Mouse (Mus musculus): Measurements from ENCODE around the gene Arhgap29.

Gene Arhgap29

GRCm38 (mm10) chr3:122010292-122010691 is 58.0 kb downstream of the Arhgap29 start:
- in situ Hi-C loops (cut with MboI), result no loop called here

- in situ Hi-C loops (cut with MboI), result no loop called here
Measured at GRCm38 (mm10) chr3:122012464-122012863, 60.1 kb downstream of the Arhgap29 start.

DNA sequence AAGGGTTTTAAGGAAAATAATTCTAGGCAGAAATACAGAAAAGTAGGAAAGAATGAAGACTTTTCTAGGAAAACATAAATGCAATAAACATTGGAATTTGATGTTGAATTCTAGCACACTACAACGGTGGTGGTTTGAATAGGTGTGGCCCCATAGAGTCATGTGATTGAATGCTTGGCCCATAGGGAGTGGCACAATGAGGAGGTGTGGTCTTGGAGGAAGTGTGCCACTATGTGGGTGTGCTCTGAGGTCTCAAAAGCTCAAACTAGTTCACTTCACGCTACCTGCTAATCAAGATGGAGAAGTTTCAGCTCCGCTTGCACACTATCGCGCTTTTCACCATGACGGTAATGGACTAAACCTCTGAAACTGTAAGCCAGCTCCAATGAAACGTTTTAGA is 66.1 kb downstream of the Arhgap29 start:
- in situ Hi-C loops (cut with MboI), result no loop called here

DNA sequence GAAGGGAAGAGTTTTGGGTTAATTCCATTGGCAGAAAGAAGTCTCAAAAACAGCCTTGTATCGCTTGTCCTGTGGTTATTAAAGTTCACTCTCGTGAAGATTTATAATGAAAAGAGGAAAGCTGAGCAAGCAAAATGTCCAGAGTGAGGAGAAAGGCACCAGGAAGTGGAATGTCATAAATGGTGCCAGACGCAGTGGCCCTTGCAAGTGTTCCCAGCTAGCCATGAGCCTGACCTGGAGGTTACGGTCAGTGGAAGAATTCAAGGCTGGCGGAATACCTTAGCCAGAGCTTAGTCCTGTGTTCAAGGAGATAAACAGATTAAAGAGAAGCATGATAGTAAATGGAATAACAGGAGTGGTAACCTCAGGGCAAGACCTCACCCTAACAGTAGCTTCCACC is 66.8 kb downstream of the Arhgap29 start:
- in situ Hi-C loops (cut with MboI), result no loop called here

GRCm38 (mm10) chr3:122021029-122021652 is 68.8 kb downstream of the Arhgap29 start:
- in situ Hi-C loops (cut with MboI), result no loop called here

DNA sequence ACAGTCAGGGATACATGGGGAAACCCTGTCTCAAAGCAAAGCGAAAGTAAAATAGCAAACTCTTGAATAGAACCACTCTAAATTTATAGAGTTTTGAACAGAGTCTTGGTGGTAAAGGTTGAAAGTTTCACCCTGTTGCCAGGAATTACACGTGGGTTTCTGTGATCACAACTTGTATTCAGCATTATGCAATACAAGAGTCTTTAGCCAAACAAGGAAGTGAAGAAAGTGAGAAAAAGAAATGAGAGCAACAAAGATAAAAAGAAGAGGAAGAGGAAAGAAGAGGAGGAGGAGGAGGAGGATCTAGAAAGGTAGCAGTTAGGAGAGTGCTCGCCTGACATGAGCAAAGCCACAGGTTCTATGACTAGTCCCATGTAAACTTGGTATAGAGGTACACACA is 70.0 kb downstream of the Arhgap29 start:
- in situ Hi-C loops (cut with MboI), result no loop called here

DNA sequence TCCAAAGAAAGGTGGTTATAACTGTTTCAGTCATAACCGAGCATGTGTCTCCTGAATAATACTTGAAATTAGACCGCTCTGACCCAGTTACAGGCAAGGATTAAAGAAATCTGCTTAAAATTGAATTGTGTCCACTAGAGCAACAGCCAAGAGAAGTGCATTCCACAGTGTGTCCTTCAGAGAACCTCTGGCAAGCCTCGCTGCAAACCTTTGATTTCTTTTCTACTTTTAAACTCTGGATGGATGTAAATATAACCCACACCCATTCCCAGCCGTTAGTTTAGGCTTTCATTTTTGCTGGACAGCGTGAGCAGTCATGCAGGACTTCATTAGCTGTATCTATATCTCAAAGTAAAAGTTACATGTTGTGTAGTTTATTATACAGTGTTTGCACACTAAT is 74.3 kb downstream of the Arhgap29 start:
- in situ Hi-C loops (cut with MboI), result no loop called here

GRCm38 (mm10) chr3:122027776-122028175 is 75.4 kb downstream of the Arhgap29 start:
- in situ Hi-C loops (cut with MboI), result no loop called here

DNA sequence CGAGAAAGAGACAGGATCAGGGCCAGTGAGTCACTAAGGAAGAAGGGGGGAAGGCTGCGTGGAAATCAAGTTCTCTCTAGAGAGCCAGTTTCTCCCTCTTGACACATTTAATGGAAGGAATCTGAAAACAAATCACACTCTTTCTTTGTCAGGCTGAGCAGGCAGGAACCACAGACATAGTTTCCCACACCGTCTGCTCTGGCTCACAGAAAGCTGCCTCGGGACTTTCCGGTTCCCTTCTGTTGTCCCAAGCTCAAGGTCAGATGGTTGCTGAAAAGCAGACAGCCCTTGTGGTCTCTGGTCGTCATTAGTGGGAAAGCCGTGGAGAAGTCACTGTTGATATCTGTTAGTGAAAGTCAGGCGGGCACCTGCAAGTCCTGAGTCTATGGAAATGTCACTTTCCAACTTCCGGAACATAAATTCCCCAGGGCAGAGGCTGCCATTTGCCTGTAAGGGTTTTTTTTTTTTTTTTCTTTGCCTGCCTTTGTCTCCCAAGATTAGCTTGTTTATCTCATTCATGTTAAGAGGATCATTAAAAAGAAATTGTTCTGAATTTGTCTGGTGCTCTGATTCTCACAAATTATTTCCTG is 81.0 kb downstream of the Arhgap29 start:
- in situ Hi-C loops (cut with MboI), result no loop called here

DNA sequence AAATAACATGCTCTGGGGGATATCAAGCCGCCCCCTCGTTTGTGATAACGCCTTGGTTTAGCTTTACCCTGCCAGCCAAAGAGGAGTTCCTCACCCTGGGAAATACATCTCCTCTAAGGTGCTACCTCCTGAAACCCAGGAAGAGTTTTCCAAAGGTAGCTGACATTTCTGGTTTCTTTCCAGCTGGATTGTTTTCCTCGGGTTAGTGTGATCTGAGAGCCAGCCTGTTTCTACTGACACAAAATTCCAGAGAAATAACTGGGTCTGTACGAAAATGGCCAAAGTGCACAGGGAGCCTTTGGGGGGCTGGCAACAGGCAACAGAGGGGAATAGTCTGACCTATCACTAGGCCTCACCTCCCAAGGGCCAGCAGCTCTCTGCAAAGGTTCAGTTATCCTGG is 81.9 kb downstream of the Arhgap29 start:
- in situ Hi-C loops (cut with MboI), result no loop called here

DNA sequence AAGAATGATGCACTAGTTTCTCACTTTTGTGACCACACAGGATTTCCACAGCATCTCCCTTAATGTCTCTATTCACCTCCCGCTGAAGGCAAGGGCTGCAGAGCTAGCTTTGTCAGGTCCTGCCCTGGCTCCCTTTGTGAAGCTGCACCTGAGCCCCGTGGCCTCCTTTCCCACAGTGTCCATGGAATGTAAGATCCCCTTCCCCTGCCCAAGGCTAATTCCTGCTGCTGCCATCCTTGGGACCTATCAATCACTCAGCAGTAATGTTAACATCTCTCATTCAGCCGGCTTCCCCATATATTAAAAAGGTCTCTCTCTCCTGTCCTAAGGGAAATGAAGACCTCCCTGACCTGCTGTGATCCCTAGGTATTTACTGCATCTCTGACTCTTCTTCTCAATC is 82.8 kb downstream of the Arhgap29 start:
- in situ Hi-C loops (cut with MboI), result no loop called here

- in situ Hi-C loops (cut with MboI), result no loop called here
Measured at GRCm38 (mm10) chr3:122040522-122040921, 88.2 kb downstream of the Arhgap29 start.

DNA sequence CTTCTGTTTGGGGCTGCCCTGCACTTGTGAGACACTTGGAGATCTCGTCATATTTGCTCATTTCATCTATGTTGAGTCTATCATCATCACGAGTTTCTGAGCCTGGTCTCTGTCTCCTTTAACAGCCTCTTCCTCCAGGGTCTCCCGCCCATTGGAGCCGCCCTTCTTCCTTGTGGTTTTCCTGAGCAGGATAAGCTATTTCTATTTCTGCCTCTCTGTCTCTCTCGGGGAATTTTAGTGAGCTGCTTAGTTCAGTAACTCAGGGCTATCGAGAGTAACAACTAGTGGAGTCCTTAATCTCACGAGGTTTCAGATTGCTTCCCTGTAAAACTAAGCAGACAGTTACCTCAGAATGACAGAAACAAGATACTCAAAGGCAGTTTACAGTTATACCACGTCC is 90.8 kb downstream of the Arhgap29 start:
- in situ Hi-C loops (cut with MboI), result no loop called here

GRCm38 (mm10) chr3:122043799-122044547 is 91.6 kb downstream of the Arhgap29 start, which contains the start of gene Abca4:
Abca4 (plus strand) TSS chr3:122044443.
- in situ Hi-C loops (cut with MboI), result no loop called here

DNA sequence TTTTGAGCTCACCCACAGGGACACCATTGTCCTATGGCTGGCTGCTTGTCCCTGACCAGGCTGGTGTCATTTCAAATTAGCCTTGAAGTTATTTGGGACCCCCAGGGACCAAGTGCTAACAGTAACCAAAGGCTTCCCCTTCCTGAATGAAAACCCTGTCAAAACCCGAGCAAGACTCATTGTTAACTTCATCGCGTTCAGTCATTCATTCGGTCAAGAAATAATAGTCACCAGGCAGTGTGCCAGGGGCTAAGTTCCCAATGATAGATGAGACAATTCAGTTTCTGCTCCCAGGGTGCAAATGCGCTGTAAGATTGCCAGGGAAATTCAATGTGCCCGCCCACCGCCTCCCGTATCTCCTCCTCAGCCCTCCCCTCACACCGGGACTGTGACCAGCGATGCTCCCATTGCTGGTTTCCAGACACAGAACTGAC is 93.9 kb downstream of the Arhgap29 start:
- in situ Hi-C loops (cut with MboI), result no loop called here

DNA sequence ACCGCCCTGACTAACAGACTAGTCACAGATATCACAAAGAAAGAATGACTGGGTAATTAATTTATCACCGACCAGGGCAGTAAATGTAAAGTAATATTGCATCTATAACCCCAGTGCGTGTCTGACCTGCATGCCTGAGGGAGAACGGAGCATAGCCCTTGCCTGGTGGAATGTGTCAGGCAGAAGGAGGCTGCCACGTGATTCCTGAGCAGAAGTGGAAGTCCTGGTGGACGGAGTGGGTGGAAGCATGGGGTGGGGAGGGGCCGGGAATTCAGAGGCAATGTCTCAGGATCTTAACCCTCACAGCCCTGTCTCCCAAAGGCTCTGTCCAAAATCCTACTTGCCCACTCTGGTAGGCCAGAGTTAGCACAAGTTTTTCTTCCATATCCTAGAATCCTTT is 95.1 kb downstream of the Arhgap29 start:
- in situ Hi-C loops (cut with MboI), result no loop called here

DNA sequence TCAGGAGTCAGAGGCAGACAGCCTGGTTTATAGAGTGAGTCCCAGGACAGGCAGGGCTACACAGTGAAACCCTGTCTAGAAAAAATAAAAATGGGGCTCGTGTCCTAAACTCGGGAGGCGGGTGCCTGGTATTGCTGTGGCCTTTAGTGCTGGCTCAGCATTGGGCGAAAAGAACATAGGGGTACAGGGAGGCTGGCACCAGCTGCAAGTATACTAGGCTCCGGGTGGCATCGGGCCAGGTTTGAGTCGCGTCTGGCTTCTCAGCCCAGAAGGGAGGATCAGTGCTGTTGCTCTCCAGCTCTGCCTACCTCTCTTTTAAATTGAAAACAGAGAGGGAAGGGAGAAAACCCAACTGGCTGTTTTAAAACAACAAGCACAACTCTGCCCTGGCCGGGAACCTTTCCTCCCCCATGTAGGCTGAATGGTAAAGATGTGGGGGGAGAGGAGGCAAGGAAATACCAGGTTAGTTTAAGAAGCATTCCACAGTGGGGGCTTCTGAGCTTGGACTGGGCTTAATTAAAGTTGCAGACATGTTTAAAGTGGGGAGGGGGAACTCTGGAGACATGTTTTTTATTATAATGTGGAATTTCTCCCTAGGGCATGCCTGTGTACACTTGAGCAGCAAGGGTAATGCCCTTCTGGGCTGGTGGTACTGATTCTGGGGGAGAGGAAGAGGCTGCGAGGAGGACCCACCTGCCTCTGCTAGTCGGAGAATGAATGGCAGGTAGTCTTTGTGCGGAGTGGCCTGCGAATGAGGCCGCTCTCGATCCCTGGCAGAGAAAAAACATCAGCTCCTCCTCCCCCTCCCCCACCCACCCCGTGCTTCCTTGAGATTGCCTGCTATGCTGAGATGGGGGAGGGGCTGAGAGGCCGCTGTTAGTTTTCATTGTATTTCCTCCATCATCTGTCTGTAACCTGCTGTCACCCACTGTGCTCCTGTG is 95.8 kb downstream of the Arhgap29 start:
- in situ Hi-C loops (cut with MboI), result no loop called here

DNA sequence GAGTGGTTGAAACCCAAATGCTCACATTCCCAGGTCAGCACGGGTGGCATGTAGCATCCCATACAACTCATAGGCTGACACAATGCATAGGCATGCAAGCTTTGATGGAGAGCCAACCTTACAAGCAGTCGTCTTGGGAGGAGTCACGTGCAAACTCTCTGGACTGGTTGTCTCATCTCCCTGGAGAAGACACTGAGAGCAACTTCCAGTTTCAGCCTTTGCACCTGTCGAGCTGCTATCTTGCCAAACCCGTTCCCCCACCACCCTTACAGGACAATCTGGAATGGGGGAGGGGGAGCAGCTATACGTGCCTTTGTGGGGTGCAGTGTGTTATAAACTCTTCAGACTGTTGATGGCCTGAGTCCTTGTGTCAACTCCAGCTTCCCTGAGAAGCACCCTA is 96.8 kb downstream of the Arhgap29 start:
- in situ Hi-C loops (cut with MboI), result no loop called here

GRCm38 (mm10) chr3:122058439-122059198 is 106.3 kb downstream of the Arhgap29 start:
- in situ Hi-C loops (cut with MboI), result no loop called here

GRCm38 (mm10) chr3:122062586-122062985 is 110.2 kb downstream of the Arhgap29 start:
- in situ Hi-C loops (cut with MboI), result no loop called here

Measured in mature B cell (primary cell).